Mouse (Mus musculus) megakaryocyte-erythroid progenitor cell, adult 5-6 weeks (primary cell): ENCODE data around the gene Crxos. TPM values are rescaled to one million over a fixed set of nuclear protein-coding genes. Genes with fewer than 3 reads are reported as not detected.

Experiments used
- ATAC-seq: replicated peaks from 2 replicates; pipeline ENCODE4 v1.8.0; 2016; ENCODE audit warnings: mild to moderate bottlenecking, inconsistent platforms; ENCODE audit not compliant: severe bottlenecking, poor library complexity, low FRiP score, low TSS enrichment
- total RNA-seq, 2 experiments: library from RNA; stranded (forward) in 1 of 2; stranded (reverse) in 1 of 2; fragments of 200-1000, 215-1000 nt in 1 of 2; fragments of >200 nt in 1 of 2; fragmentation: Nextera tagmentation in 1 of 2; gene quantifications; 2 replicates each; pipeline ENCODE4 v1.2.3; 2014 to 2017

Gene Crxos
- total RNA-seq, 2 experiments from 2014 or later = not detected

- ATAC-seq = no peak
Measured at GRCm38 (mm10) chr7:15919947-15920346, 37.5 kb downstream of the Crxos start.

DNA sequence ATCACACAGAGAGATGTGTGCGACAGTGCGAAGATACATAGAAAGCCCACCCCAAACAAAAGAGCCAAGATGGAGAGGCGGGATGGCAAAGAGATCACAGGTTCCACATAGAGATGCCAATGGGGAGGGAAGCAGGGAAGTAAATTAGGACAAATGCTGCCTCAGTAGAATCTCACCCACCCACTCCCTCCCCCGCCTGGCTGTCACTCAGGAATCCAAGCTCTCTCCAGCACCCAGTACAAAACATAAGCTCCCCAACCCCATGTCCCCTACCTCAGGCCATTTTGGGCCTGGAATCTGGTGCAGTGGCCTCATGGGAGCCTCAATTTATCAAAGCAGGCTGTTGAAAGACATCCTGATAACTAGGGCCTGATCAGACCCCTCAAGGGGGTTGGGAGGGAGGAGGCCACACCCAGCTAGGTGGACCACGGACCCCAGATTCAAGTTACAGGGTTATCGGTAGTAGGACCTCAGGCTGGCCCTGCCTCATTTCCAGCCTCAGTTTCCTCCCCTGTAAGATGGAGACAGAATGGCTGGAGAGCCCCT lies 38.3 kb downstream of the Crxos start:
- ATAC-seq = no peak

DNA sequence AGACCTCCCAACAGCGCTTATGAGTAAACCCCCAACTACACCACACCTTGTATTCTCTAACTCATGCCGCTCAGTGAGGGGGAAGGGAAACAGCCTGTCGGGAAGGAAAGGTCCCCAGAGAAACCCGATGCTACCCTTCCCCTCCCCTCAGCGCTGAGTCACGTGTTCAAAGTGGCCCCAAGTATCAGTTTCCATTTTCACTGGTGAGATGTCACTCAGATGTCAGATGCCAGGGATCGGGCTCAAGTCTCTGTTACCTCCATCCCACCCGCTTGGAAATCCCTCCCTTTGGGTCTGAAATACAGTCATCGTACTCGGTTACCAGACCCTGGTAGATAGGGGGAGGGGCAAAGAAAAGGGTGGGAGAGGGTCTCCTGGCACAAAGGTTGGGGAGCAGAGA lies 39.4 kb downstream of the Crxos start:
- peak; percentile 32; the same call in 1 of the 2 replicates for ATAC-seq

GRCm38 (mm10) chr7:15922220-15922773 lies 39.9 kb downstream of the Crxos start, which contains the start of gene Selenow:
Gene Selenow, minus strand, starts transcription at chr7:15922402.
- ATAC-seq = peak; percentile 93

- peak; percentile 97 for ATAC-seq
Measured at GRCm38 (mm10) chr7:15929910-15930309, 47.5 kb downstream of the Crxos start.

DNA sequence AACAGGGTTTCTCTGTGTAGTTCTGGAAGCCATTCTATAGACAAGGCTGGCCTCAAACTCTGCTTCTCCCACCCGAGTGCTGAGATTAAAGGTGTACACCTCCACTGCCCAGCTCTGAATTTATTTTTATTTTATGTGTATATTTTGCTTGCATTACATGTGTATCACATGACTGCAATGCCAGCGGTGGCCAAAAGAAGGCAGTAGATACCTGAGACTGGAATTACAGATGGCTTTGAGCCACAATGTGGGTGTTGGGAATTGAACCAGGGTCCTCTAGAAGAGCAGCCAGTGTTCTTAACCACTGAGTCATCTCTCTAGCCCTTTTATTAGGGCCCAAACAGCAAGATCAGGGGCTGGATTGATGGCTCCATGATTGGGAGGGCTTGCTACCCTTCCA lies 48.1 kb downstream of the Crxos start:
- no peak for ATAC-seq

DNA sequence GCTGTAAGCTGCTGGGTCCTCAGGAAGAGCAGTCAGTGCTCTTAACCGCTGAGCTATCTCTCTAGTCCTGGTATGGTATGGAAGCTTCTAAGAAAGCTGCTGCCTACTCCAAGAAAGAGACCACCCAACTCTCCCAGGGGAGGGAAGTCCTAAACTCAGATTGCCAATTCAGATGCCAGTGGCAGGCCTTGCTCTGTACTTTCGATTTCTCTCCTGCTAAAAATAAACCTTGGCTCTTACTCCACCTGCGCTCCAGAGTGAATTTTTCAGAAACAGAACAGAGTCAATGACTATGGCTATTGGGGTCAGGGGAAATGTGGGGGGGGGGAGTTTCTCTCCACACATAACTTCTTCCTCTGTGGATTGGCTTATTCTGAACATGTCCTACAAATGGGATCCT lies 49.2 kb downstream of the Crxos start:
- no peak for ATAC-seq

- no peak for ATAC-seq
Measured at GRCm38 (mm10) chr7:15933437-15934359, 51.3 kb downstream of the Crxos start.

DNA sequence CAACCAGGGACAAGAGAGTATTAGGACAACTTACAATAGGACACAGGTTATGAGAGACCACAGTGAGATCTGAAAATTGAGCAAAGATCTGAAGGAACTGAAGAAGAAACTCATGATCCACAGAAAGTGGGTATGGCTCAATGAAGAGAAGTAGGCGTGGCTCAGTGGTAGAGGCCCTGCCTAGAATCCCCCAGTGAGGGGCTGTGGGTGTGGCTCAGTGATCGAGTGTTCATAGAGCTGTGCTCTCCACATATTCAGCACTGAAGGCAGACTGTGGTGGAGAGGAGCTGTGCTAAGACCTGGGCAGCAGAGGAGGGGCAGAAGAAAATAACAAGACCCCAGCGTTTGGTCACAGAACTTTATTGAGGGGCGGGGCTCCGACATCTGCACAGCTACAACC lies 55.1 kb downstream of the Crxos start:
- ATAC-seq = no peak

DNA sequence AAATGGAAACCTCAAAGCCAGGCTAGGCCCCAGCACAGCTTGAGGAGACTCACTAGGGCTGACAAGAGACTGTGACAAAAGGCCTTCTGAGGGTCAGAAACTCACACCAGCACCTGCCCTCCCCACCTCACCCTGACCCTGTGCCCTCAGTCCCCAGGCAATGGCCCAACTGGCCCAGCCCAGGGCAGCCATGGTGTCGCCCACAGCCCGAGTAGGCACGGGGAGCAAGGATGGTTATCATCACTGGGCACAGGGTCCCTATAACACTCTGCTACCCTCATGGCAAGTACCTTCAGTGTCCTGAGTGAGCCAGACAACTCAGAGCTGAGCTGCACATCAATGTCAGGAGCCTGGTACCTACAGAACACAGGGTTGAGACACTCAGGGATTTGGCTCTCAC lies 56.2 kb downstream of the Crxos start:
- no peak for ATAC-seq

GRCm38 (mm10) chr7:15944311-15944710 lies 61.9 kb downstream of the Crxos start:
- no peak for ATAC-seq

DNA sequence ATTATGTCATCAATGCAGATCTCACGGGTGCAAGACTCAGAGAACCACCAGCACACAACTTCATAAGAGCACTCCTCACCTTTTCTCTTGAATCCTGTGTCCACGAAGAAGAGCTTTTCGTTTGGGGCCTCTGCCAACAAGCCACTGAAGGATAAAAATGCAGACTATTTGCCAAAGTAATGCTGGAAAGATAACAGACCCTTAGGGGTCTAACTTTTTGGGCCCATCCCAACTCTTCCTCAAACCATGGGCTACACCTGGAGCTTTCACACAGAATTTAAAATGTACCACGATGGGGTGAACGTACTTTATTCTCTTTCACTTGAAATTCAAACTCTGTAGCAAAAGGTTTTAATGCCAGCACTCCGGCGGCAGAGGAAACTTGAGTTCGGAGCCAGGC lies 62.8 kb downstream of the Crxos start:
- no peak for ATAC-seq

- ATAC-seq = peak; percentile 78
Measured at GRCm38 (mm10) chr7:15945721-15946536, 63.5 kb downstream of the Crxos start, which contains the start of gene Nop53. Gene Nop53, minus strand, starts transcription at chr7:15946074.

DNA sequence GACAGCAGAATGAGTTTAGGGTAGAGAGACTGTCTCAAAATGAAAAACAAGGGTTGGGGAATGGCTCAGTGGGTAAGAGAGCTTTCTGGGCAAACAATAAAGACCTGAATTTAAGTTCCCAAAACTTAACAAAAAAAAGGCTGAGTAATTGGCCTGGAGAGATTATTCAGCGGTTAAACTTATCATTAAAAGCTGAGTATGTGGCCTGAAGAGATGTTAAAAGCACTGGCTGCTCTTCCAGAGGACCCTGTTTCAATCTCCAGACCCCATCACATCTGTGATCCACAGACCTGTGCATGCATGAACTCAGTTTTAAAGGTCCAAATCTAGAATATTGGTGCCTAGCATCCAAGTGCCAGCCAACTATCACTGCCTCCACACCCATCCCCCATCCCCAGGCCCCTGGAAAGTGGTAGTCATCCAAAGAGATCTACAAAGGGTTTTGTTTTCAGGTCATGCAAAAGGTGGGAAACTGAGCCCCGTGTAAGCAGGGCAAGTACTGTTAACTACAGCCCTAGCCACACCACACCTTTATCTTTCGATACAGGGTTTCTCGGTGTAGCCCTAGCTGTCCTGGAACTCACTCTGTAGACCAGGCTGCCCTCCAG lies 65.3 kb downstream of the Crxos start:
- ATAC-seq = no peak

- peak; percentile 53 for ATAC-seq
Measured at GRCm38 (mm10) chr7:15948381-15948941, 66.0 kb downstream of the Crxos start.

- ATAC-seq = no peak
Measured at GRCm38 (mm10) chr7:15949216-15949790, 66.9 kb downstream of the Crxos start.

DNA sequence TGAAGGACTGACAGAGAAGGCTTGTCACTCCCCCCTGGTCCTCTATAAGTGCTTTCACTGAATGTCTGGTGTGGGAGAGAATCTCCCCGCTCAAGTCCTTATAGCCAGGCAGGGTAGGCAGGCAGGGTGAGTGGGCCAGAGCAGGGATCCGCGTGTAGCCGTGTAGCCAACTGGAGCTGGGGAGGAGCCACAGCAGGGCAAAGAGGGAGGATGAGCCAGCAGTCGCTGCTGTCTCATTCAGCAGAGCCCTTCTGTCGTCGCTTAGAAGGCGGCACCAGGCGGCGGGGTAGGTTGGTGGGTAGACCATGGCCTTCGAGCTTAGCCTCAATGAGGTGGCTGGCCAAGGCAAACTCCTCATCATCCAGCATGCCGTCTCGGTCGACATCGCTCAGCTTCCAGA lies 67.6 kb downstream of the Crxos start:
- no peak for ATAC-seq

DNA sequence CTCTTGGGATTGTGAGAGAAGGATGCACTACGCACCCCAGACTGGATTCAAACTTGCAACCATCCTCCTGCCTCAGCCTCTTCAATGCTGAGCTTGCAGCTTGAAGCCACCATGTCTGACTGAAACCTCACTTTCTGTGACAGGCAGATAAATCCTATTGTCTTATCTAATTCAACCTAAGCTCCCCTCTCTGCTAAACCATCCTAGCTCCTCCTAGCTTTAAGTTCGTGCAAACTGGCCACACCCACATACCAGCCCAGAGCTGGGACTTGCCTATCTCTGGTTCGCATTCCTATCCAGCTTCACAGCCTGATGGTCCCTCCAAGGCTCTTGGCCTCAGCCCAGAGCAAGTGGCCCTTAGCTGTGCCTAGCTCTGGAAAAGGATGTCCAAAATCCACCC lies 70.0 kb downstream of the Crxos start:
- ATAC-seq = peak; percentile 71
